Mouse (Mus musculus) heart, embryonic 15.5 days (tissue): ENCODE measurements around the gene Ccdc154. TPM values are rescaled to one million over a fixed set of nuclear protein-coding genes. Genes with fewer than 3 reads are reported as not detected.

Experiments
- ATAC-seq: fragments of 200-750 bp; cut with Nextera tagmentation; replicated peaks from 2 replicates; pipeline ENCODE4 v1.8.0; 2017; ENCODE audit warnings: low read depth, moderate TSS enrichment; ENCODE audit not compliant: insufficient number of reproducible peaks, insufficient read depth, low FRiP score
- H3K27ac ChIP-seq: fragments of 300-500 bp; sonication (generic); 2 replicates; pipeline ENCODE4 v1.5.1; 2015; ENCODE audit warnings: mild to moderate bottlenecking, inconsistent platforms
- H3K27me3 ChIP-seq: fragments of 300-500 bp; sonication (generic); 2 replicates; pipeline ENCODE4 v1.6.1; 2015; ENCODE audit warnings: inconsistent platforms
- H3K36me3 ChIP-seq: fragments of 300-500 bp; sonication (generic); 2 replicates; pipeline ENCODE4 v1.6.1; 2015; ENCODE audit warnings: mild to moderate bottlenecking, inconsistent platforms
- H3K4me1 ChIP-seq: fragments of 300-500 bp; sonication (generic); replicated peaks from 2 replicates; pipeline ENCODE4 v1.6.1; 2015; ENCODE audit warnings: inconsistent platforms
- H3K4me2 ChIP-seq: fragments of 300-500 bp; sonication (generic); 2 replicates; pipeline ENCODE4 v1.6.1; 2015; ENCODE audit warnings: inconsistent platforms, mild to moderate bottlenecking, moderate library complexity
- H3K4me3 ChIP-seq: fragments of 300-500 bp; sonication (generic); 2 replicates; pipeline ENCODE4 v1.5.1; 2015; ENCODE audit warnings: mild to moderate bottlenecking, inconsistent platforms
- H3K9ac ChIP-seq: fragments of 300-500 bp; sonication (generic); 2 replicates; pipeline ENCODE4 v1.6.1; 2015; ENCODE audit warnings: mild to moderate bottlenecking, inconsistent platforms
- H3K9me3 ChIP-seq: fragments of 300-500 bp; sonication (generic); replicated peaks from 2 replicates; pipeline ENCODE4 v1.6.1; 2016; ENCODE audit warnings: inconsistent platforms
- WGBS: fragments of 180-500 bp; shearing (Covaris S2); methylation state at CpG from one replicate; pipeline ENCODE4 v1.1.7; 2015; ENCODE audit warnings: mixed read lengths; 5-methylcytosine and 5-hydroxymethylcytosine counted together
- polyA plus RNA-seq: library from polyadenylated mRNA; unstranded; fragments of >200 nt; fragmentation: Nextera tagmentation; extraction: Ambion mirVana; gene quantifications from 2 replicates; pipeline ENCODE4 v1.2.1, GENCODE M21; 2015

Ccdc154 gene
- polyA plus RNA-seq, 1 experiment from 2014 or later: not detected

DNA sequence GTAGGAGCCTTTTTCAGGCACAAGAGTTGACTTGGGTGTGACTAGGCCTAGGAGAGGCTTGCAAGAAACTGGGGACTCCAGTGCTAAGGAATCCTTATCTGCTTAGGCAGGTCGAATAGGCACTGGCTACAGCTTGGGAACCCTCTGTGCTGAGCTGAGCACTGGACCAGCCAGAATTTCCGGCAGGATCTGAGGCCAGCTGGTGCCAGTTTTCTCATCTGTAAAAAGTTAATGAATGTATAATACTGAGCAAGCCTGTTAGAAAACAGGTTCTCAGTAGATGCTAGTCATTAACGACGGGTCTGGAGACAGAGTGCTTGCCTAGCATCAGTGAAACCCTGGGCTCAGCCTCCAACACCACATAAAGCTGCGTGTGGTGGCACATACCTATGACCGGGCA lies 26.6 kb upstream of the Ccdc154 start:
- no peak for ATAC-seq
- H3K9me3 ChIP-seq: no peaks in the 10 kb centered on the region
- no peak overlapping the region for H3K27ac ChIP-seq
- no peak overlapping the region for H3K4me3 ChIP-seq
- H3K4me2 ChIP-seq: no peak overlapping the region
- H3K27me3 ChIP-seq: no peaks in the 10 kb centered on the region
- no peaks in the 10 kb centered on the region for H3K36me3 ChIP-seq
- peaks cover 11% of the 10 kb centered on the region for H3K4me1 ChIP-seq
- H3K9ac ChIP-seq: no peak overlapping the region
- WGBS: 88% methylated on average over 6 of the region's 6 CpGs

DNA sequence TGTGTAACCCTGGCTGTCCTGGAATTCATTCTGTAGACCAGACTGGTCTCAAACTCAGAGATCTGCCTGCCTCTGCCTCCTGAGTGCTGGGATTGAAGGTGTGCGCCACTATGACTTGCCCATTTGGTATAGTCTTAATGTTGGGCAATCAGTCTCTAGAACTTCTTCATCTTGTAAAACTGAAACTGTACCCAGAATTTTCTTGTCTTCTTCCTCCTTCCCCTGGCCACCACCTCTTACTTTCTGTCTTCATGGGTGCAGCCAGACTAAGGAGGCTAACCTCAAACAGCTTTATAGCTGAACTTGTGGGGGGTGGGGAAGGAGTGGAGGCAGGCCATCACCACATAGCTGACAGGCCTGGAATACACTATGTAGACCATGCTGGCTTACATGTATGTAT lies 23.5 kb upstream of the Ccdc154 start:
- Histone ChIP-seq H3K4me1 (peaks cover 9% of the 10 kb centered on the region), H3K27ac (no peak overlapping the region), H3K9ac (no peak overlapping the region), H3K4me3 (no peak overlapping the region), H3K4me2 (no peak overlapping the region), H3K36me3 (no peaks in the 10 kb centered on the region), H3K9me3 (no peaks in the 10 kb centered on the region), H3K27me3 (no peaks in the 10 kb centered on the region)
- no peak for ATAC-seq
- WGBS: 93% methylated on average over 1 of the region's 1 CpGs

DNA sequence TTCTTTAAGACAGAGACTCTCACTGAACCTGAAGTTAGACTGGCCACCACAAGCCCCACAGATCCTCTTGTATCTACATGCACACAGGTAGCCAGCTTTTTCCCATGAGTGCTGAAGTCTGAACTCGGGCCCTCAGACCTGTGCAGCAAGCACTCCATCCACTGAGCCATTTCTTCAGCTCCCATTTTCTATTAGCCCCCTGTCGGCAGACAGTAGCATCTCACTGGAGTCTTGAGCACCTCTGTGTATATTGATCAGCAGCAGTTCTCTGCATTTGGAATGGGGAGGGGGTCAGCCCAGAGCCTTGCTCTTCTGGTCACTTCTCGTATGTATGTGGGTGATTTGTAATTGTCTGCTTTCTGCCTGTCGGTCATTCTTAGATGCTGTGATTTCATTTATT lies 22.3 kb upstream of the Ccdc154 start:
- no peaks in the 10 kb centered on the region for H3K27me3 ChIP-seq
- H3K4me1 ChIP-seq: no peaks in the 10 kb centered on the region
- no peak for ATAC-seq
- H3K4me3 ChIP-seq: no peak overlapping the region
- no peaks in the 10 kb centered on the region for H3K9me3 ChIP-seq
- H3K36me3 ChIP-seq: no peaks in the 10 kb centered on the region
- WGBS: 69% methylated on average over 4 of the region's 4 CpGs
- H3K4me2 ChIP-seq: no peak overlapping the region
- no peak overlapping the region for H3K27ac ChIP-seq
- no peak overlapping the region for H3K9ac ChIP-seq

- Histone ChIP-seq H3K36me3 (peaks cover 15% of the 10 kb centered on the region), H3K27me3 (no peaks in the 10 kb centered on the region), H3K4me2 (no peak overlapping the region), H3K27ac (no peak overlapping the region), H3K4me1 (no peaks in the 10 kb centered on the region), H3K9ac (no peak overlapping the region), H3K9me3 (no peaks in the 10 kb centered on the region), H3K4me3 (no peak overlapping the region)
- ATAC-seq: no peak
- 69% methylated on average over 7 of the region's 7 CpGs for WGBS
Observed at GRCm38 (mm10) chr17:25163387-25163786, 1.1 kb downstream of the Ccdc154 start.

DNA sequence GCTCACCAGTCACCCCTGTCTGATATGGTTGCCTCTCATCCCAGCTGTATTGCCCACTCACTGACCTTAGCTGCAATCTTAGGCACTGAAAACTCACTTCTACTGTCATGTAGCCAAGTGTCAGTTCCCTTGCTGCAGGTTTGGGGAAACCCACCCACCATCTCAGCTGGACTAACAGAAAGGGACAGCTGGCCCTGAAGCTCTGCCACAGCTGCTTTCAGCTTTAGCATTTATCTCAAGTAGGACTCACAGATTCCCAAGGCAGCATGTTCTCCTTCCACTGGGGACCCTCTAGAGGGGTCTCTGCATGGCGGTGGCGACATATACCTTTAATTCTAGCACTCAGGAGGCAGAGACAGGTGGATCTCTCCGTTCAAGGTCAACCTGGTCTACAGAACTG lies 2.5 kb downstream of the Ccdc154 start:
- H3K4me2 ChIP-seq: no peak overlapping the region
- H3K4me3 ChIP-seq: no peak overlapping the region
- no peak overlapping the region for H3K27ac ChIP-seq
- WGBS: 88% methylated on average over 3 of the region's 3 CpGs
- peaks cover 8% of the 10 kb centered on the region; the same call in 1 of the 2 replicates for H3K36me3 ChIP-seq
- no peak overlapping the region for H3K9ac ChIP-seq
- no peaks in the 10 kb centered on the region for H3K9me3 ChIP-seq
- no peaks in the 10 kb centered on the region for H3K27me3 ChIP-seq
- no peak for ATAC-seq
- H3K4me1 ChIP-seq: no peaks in the 10 kb centered on the region

DNA sequence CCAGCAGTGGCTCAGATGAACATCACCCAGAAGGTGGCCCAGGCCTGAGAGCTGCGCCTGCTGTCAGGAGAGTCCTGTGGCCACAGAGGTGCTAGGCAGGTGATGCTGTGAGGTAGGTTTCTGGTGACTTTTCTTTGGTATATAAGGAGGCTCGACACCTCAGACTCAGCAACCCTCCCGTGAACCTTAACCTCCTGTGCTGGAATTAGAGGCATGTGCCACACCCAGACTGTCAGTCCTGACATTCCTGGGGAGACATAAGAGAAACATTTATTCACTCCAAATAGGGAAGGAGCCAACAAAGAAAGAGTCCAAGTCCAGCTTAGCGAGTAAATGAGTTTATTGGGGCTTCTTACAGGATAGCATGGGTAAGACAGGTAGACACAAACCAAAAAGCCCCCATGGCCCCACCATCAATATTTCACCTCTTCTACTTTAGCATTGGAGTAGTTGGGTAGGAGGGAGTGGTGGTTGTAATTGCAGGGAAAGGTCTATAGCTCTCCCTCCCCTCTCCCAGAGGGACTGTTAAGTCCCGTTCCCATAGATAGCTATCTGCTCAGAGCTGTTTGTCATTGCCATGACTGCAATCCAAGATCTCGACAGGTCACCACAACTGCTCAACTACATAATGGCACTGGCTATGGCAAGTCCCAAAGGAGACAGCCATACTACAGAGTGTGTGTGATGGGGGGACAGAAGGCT lies 3.9 kb downstream of the Ccdc154 start:
- Histone ChIP-seq H3K27me3 (no peaks in the 10 kb centered on the region), H3K9me3 (no peaks in the 10 kb centered on the region), H3K4me2 (no peak overlapping the region), H3K27ac (no peak overlapping the region), H3K4me1 (no peaks in the 10 kb centered on the region), H3K4me3 (no peak overlapping the region), H3K36me3 (no peaks in the 10 kb centered on the region), H3K9ac (no peak overlapping the region)
- no peak for ATAC-seq
- WGBS: 48% methylated on average over 6 of the region's 6 CpGs

DNA sequence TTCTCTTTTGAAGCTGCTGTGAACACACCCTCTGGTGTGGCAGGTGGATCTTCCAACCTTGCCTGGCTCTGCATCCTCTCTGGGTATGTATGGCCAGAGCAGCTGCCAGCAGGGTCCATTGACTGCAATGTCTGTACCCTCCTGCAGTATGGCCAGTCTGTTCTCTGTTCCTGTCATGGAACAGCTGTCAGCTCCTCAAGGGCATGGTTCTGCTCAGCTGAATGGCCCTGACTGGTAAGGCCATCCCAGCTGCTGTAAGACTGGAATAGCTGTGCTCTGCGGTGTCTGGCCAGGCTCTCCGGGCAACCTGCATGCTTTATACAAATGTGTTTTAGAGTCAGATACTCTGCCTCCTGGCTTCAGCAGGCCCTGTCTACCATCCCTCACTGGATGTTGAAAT lies 7.4 kb downstream of the Ccdc154 start:
- Histone ChIP-seq H3K9ac (no peak overlapping the region), H3K27me3 (no peaks in the 10 kb centered on the region), H3K27ac (no peak overlapping the region), H3K4me1 (no peaks in the 10 kb centered on the region), H3K4me2 (no peak overlapping the region), H3K36me3 (no peaks in the 10 kb centered on the region), H3K9me3 (no peaks in the 10 kb centered on the region), H3K4me3 (no peak overlapping the region)
- WGBS: 72% methylated on average over 2 of the region's 2 CpGs
- ATAC-seq: no peak

GRCm38 (mm10) chr17:25172558-25172957 lies 10.3 kb downstream of the Ccdc154 start:
- no peak overlapping the region for H3K4me3 ChIP-seq
- peaks cover 9% of the 10 kb centered on the region; the same call in 1 of the 2 replicates for H3K27me3 ChIP-seq
- WGBS: 73% methylated on average over 3 of the region's 3 CpGs
- no peak overlapping the region for H3K27ac ChIP-seq
- H3K4me2 ChIP-seq: no peak overlapping the region
- H3K4me1 ChIP-seq: no peaks in the 10 kb centered on the region
- no peaks in the 10 kb centered on the region for H3K9me3 ChIP-seq
- no peak overlapping the region for H3K9ac ChIP-seq
- no peaks in the 10 kb centered on the region for H3K36me3 ChIP-seq
- ATAC-seq: no peak

GRCm38 (mm10) chr17:25175411-25175810 lies 13.2 kb downstream of the Ccdc154 start, which contains the start of gene Gm38655:
TSS of gene Gm38655 (minus strand) at chr17:25175471.
- 63% methylated on average over 9 of the region's 9 CpGs for WGBS
- Histone ChIP-seq H3K4me3 (no peak within 1 kb of the TSS), H3K27ac (no peak within 1 kb of the TSS), H3K4me1 (no peaks in the 10 kb centered on the region), H3K9ac (no peak within 1 kb of the TSS), H3K9me3 (no peaks in the 10 kb centered on the region), H3K36me3 (no peaks in the 10 kb centered on the region), H3K4me2 (no peak within 1 kb of the TSS), H3K27me3 (peaks cover 13% of the 10 kb centered on the region; the same call in 1 of the 2 replicates)
- ATAC-seq: no peak

- no peak for ATAC-seq
- Histone ChIP-seq H3K4me2 (peak overlapping the region; percentile 98; the same call in 1 of the 2 replicates), H3K4me3 (no peak overlapping the region), H3K27ac (no peak overlapping the region), H3K9me3 (no peaks in the 10 kb centered on the region), H3K27me3 (peaks cover 4% of the 10 kb centered on the region; the same call in 1 of the 2 replicates), H3K4me1 (peaks cover 16% of the 10 kb centered on the region), H3K9ac (no peak overlapping the region), H3K36me3 (no peaks in the 10 kb centered on the region)
Observed at GRCm38 (mm10) chr17:25183232-25183631, 21.0 kb downstream of the Ccdc154 start.

- ATAC-seq: peak; percentile 76
- no peaks in the 10 kb centered on the region for H3K36me3 ChIP-seq
- H3K4me2 ChIP-seq: peak within 1 kb of the TSS; percentile 98
- under 1% methylated on average over 50 of the region's 50 CpGs for WGBS
- peaks cover 18% of the 10 kb centered on the region for H3K4me1 ChIP-seq
- H3K4me3 ChIP-seq: peak within 1 kb of the TSS; percentile 79
- peak within 1 kb of the TSS; percentile 83 for H3K9ac ChIP-seq
- no peaks in the 10 kb centered on the region for H3K9me3 ChIP-seq
- H3K27ac ChIP-seq: peak within 1 kb of the TSS; percentile 90
- H3K27me3 ChIP-seq: peaks cover 4% of the 10 kb centered on the region; the same call in 1 of the 2 replicates
Observed at GRCm38 (mm10) chr17:25184129-25184691, 21.9 kb downstream of the Ccdc154 start, which contains the start of gene BC003965. TSS of gene BC003965 (plus strand) at chr17:25184554.

GRCm38 (mm10) chr17:25184961-25185360 lies 22.7 kb downstream of the Ccdc154 start:
- Histone ChIP-seq H3K4me2 (peak overlapping the region; percentile 98), H3K36me3 (no peaks in the 10 kb centered on the region), H3K27ac (peak overlapping the region; percentile 90), H3K9ac (peak overlapping the region; percentile 83), H3K4me1 (peaks cover 26% of the 10 kb centered on the region), H3K4me3 (peak overlapping the region; percentile 79), H3K9me3 (no peaks in the 10 kb centered on the region), H3K27me3 (peaks cover 4% of the 10 kb centered on the region; the same call in 1 of the 2 replicates)
- WGBS: 6% methylated on average over 17 of the region's 17 CpGs
- no peak for ATAC-seq
